Mouse (Mus musculus): ENCODE data around the gene Spns2. TPM values are rescaled to one million over a fixed set of nuclear protein-coding genes. Genes with fewer than 3 reads are reported as not detected.

Gene Spns2
- polyA plus RNA-seq, 1 experiment, result not detected

GRCm38 (mm10) chr11:72477182-72477581 lies 12.5 kb downstream of the Spns2 start:
- TF ChIP-seq POLR2A (IDR thresholded peaks at IDR 0.05; ENCODE audit: borderline replicate concordance, low read depth, low read length), result no peak
- TF ChIP-seq CTCF (IDR thresholded peaks at IDR 0.05; ENCODE audit: low read depth, low read length), result no peak
- no peak overlapping the region for H3K4me3 ChIP-seq (ENCODE audit: insufficient read depth, low read length)
- H3K4me1 ChIP-seq (ENCODE audit: control insufficient read depth, insufficient read depth, low read length), result peaks cover 4% of the 10 kb centered on the region
- H3K27ac ChIP-seq (ENCODE audit: insufficient read depth, low read depth, low read length), result no peak overlapping the region

- no peak overlapping the region for H3K4me3 ChIP-seq (ENCODE audit: insufficient read depth, low read length)
- H3K27ac ChIP-seq (ENCODE audit: insufficient read depth, low read depth, low read length), result no peak overlapping the region
- H3K4me1 ChIP-seq (ENCODE audit: control insufficient read depth, insufficient read depth, low read length), result peaks cover 4% of the 10 kb centered on the region
- TF ChIP-seq CTCF (IDR thresholded peaks at IDR 0.05; ENCODE audit: low read depth, low read length), result no peak
- TF ChIP-seq POLR2A (IDR thresholded peaks at IDR 0.05; ENCODE audit: borderline replicate concordance, low read depth, low read length), result no peak
Observed at GRCm38 (mm10) chr11:72476074-72476625, 13.6 kb downstream of the Spns2 start.

DNA sequence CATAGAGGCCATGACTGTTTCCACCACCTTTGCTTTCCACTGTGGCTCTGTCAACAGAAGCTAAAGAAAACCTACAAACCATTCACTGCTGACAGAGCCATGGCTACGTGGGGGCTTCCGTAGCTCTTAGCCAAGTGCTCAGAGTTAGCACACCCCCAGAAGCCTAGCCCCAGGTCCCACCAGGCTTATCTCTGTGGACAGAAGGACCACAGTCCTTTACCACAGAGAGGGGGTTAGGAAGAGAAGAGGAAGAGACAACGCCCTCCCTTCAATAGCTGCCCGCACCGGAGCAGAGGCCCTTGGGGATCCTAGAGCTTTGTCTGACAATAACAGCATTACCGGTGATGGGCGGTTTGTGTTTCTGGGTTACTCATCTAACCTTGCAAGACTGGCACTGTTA lies 14.3 kb downstream of the Spns2 start:
- no peak for TF ChIP-seq POLR2A (IDR thresholded peaks at IDR 0.05; ENCODE audit: borderline replicate concordance, low read depth, low read length)
- Histone ChIP-seq H3K4me3 (ENCODE audit: insufficient read depth, low read length) (no peak overlapping the region), H3K27ac (ENCODE audit: insufficient read depth, low read depth, low read length) (no peak overlapping the region), H3K4me1 (ENCODE audit: control insufficient read depth, insufficient read depth, low read length) (peaks cover 6% of the 10 kb centered on the region)

DNA sequence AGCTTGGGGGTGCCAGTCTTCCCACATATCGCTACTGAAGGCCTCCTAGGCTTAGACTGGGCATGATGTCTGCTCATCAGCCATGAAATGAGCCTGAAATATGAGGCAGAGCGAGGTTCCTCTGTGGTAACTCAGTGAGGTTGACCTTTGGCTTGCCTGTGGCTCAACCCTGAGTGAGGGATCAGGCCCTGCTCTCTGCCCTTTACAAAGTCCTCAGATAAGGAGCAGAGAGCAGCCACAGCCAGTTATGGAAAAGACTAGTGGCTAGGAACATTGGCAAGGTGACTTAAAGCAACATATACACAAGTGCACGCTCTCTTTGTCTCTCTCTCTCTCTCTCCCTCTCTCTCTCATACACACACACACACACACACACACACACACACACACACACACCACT lies 14.8 kb downstream of the Spns2 start:
- H3K4me1 ChIP-seq (ENCODE audit: control insufficient read depth, insufficient read depth, low read length), result peaks cover 11% of the 10 kb centered on the region

DNA sequence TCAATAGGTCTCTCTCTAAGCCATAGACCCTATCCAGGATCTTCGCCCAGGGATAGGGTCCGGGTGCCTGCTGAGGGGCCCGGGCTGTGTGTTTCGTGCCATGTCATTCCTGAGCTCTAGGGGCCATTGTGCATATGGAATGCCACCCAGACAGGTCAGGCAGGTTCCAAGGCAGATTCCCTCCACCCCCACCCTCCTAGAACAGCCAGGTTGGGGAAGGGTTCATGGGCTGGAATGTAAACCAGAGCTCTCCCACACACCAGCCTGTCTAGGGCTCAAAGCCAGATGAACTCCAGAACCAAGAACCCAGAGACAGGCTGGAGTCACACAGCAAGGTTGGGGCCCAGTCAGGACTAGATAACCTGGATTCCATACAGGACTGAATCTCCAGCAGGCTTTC lies 16.2 kb downstream of the Spns2 start:
- no peak overlapping the region for H3K27ac ChIP-seq (ENCODE audit: insufficient read depth, low read depth, low read length)

More for the DNA sequence above, 14.8 kb downstream of the Spns2 start:
- no peak overlapping the region for H3K27ac ChIP-seq (ENCODE audit: insufficient read depth, low read depth, low read length)
- no peak for TF ChIP-seq POLR2A (IDR thresholded peaks at IDR 0.05; ENCODE audit: borderline replicate concordance, low read depth, low read length)
- TF ChIP-seq CTCF (IDR thresholded peaks at IDR 0.05; ENCODE audit: low read depth, low read length), result no peak
- no peak overlapping the region for H3K4me3 ChIP-seq (ENCODE audit: insufficient read depth, low read length)

DNA sequence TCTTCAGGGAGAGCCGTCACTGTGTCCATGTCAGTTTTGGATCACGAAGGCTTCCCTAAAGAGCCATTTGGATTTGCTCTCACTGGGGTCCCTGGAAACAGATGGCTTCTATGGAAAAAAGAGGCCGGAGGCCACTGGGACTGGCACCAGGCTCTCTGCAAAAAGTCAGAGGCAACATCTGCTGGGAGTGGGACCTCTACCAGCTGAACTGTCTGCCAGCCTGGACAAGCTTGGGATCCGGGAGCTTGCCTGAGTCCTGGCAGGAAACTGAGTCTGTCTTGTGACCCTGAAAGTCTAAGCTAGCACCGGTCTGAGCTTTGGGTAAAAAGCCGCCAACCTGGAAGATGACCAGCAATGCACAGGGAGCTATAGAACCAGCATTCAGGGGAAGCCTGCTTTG lies 18.3 kb downstream of the Spns2 start:
- TF ChIP-seq POLR2A (IDR thresholded peaks at IDR 0.05; ENCODE audit: borderline replicate concordance, low read depth, low read length) (no peak), CTCF (IDR thresholded peaks at IDR 0.05; ENCODE audit: low read depth, low read length) (no peak)
- H3K27ac ChIP-seq (ENCODE audit: insufficient read depth, low read depth, low read length), result no peak overlapping the region
- H3K4me3 ChIP-seq (ENCODE audit: insufficient read depth, low read length), result no peak overlapping the region
- peaks cover 34% of the 10 kb centered on the region for H3K4me1 ChIP-seq (ENCODE audit: control insufficient read depth, insufficient read depth, low read length)

More for the DNA sequence above, 16.2 kb downstream of the Spns2 start:
- no peak overlapping the region for H3K4me3 ChIP-seq (ENCODE audit: insufficient read depth, low read length)
- H3K4me1 ChIP-seq (ENCODE audit: control insufficient read depth, insufficient read depth, low read length), result peaks cover 20% of the 10 kb centered on the region
- TF ChIP-seq CTCF (IDR thresholded peaks at IDR 0.05; ENCODE audit: low read depth, low read length) (no peak), POLR2A (IDR thresholded peaks at IDR 0.05; ENCODE audit: borderline replicate concordance, low read depth, low read length) (no peak)

- H3K4me1 ChIP-seq (ENCODE audit: control insufficient read depth, insufficient read depth, low read length), result peaks cover 43% of the 10 kb centered on the region
- TF ChIP-seq POLR2A (IDR thresholded peaks at IDR 0.05; ENCODE audit: borderline replicate concordance, low read depth, low read length) (no peak), CTCF (IDR thresholded peaks at IDR 0.05; ENCODE audit: low read depth, low read length) (no peak)
- H3K27ac ChIP-seq (ENCODE audit: insufficient read depth, low read depth, low read length), result no peak overlapping the region
- H3K4me3 ChIP-seq (ENCODE audit: insufficient read depth, low read length), result no peak overlapping the region
Observed at GRCm38 (mm10) chr11:72470004-72470403, 19.7 kb downstream of the Spns2 start.

DNA sequence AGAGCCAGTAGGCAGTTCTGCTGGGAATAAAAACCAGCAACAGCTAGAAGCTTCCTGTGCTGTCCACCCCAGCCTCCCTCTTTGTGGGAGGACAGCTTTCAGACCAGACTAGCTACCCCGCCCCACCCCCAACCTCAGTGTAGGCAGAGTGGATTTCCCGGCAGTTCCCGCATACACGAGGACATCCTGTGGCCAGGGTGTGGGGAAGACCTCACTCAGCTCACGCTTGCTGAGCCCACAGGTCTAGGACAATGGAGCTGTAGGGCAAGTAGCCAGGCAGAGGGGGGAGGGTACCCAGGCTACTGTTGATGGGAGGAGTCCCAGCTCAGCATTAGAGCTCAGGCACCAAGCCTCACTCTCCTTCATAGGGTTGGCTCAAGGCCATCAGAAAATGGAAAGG lies 20.5 kb downstream of the Spns2 start:
- peaks cover 45% of the 10 kb centered on the region for H3K4me1 ChIP-seq (ENCODE audit: control insufficient read depth, insufficient read depth, low read length)
- H3K27ac ChIP-seq (ENCODE audit: insufficient read depth, low read depth, low read length), result no peak overlapping the region
- H3K4me3 ChIP-seq (ENCODE audit: insufficient read depth, low read length), result no peak overlapping the region

GRCm38 (mm10) chr11:72468525-72468924 lies 21.2 kb downstream of the Spns2 start:
- no peak overlapping the region for H3K27ac ChIP-seq (ENCODE audit: insufficient read depth, low read depth, low read length)

More for the DNA sequence above, 20.5 kb downstream of the Spns2 start:
- no peak for TF ChIP-seq POLR2A (IDR thresholded peaks at IDR 0.05; ENCODE audit: borderline replicate concordance, low read depth, low read length)
- TF ChIP-seq CTCF (IDR thresholded peaks at IDR 0.05; ENCODE audit: low read depth, low read length), result no peak

DNA sequence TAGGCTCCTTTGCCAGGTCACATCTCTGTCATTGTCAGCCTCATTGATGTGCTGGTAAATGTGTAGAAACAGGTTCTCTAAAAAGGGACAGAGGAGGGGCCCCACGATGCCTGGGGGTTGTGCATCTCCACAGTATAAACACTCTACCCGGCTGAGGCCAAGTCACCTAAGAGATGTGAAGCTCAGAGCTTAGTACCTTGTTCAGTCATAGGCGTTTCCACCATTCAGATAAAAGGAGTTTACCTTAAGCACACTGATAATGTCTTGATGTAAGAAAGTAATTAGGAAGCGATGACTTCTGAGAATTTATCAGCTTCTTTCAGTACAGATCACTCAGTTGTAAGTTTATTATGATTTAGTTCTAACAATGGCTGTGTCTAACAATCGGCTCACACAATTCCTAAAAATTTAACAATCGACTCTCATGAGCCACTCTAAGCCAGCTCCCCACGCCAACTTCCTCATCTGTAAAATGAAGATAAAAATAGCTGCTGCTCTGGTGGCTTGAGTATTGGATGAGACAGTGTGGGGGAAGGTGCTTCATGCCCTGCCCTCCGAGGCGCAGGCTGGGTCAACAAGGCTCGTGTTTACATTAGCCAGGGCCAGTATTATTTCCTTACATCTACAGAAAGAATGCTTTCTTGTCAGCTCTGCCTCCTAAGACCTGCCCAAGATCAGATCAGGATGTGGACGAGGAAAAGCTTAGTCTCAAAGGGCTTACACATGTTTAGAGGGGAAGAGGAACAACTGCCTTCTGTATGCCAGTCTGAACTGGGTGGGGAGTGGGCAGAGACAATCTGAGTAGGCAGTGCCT lies 22.8 kb downstream of the Spns2 start:
- no peak for TF ChIP-seq POLR2A (IDR thresholded peaks at IDR 0.05; ENCODE audit: borderline replicate concordance, low read depth, low read length)
- TF ChIP-seq CTCF (IDR thresholded peaks at IDR 0.05; ENCODE audit: low read depth, low read length), result no peak
- peak overlapping the region; percentile 96 for H3K27ac ChIP-seq (ENCODE audit: insufficient read depth, low read depth, low read length)
- peak overlapping the region; percentile 51 for H3K4me3 ChIP-seq (ENCODE audit: insufficient read depth, low read length)
- peaks cover 53% of the 10 kb centered on the region for H3K4me1 ChIP-seq (ENCODE audit: control insufficient read depth, insufficient read depth, low read length)

More at GRCm38 (mm10) chr11:72468525-72468924, 21.2 kb downstream of the Spns2 start:
- H3K4me1 ChIP-seq (ENCODE audit: control insufficient read depth, insufficient read depth, low read length), result peaks cover 45% of the 10 kb centered on the region
- H3K4me3 ChIP-seq (ENCODE audit: insufficient read depth, low read length), result no peak overlapping the region
- TF ChIP-seq CTCF (IDR thresholded peaks at IDR 0.05; ENCODE audit: low read depth, low read length), result no peak
- no peak for TF ChIP-seq POLR2A (IDR thresholded peaks at IDR 0.05; ENCODE audit: borderline replicate concordance, low read depth, low read length)
